Comparison of ENCODE assay signal across 25 mouse cellular contexts in the genomic region with DNA sequence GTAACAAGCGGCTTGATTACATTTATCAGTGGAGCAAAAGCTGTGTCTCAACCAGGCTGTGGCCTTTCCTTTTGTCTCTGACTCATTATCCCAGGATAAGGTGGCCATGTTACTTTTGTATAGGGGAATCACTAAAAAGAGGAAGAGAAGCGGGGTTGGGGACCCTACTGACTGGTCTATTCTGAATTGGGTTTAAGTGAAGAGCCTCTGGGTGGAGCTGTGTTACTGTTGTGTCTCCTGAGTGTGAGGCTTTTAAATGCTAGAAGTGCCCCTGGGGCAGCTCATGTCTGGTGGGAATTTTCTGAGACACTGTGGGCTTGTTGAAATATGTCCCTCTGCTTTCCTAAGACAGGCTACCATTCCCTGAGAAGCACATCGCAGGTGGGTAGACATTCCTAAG. TPM values are rescaled to one million over a fixed set of nuclear protein-coding genes. Genes with fewer than 3 reads are reported as not detected.
DNase-seq lines count a peak whose midpoint lies in the region; ATAC-seq and TF ChIP-seq lines count a peak whose summit lies in the region.
"Had no signal": no experiment of that assay in that cellular context is flagged by ENCODE, and none has a peak within 500 bp of the region (broad histone marks: within the 10 kb centered on the region; RNA-seq: fewer than 3 reads in every experiment).

No protein-coding gene starts in this region.

- in situ Hi-C loops in CH12.LX (cut with MboI; ENCODE audit: low pct_ligation_motif_present, low pct_unique_long_range_greater_than_20kb, low sequenced_read_pairs) = loop anchor here (25.0 kb wide), 1 partner anchor 94 kb away; a partner anchor contains a TSS

- H3K9me3 ChIP-seq in CH12.LX (replicated peaks; ENCODE audit: low read length) = peaks cover 2% of the 10 kb centered on the region
- H3K9me3 ChIP-seq in hindbrain, embryonic 12.5 days (replicated peaks) = no peaks in the 10 kb centered on the region
- H3K9me3 ChIP-seq: forebrain, embryonic 13.5 days; kidney, embryonic 15.5 days; limb, embryonic 12.5 days; midbrain, embryonic 12.5 days had no signal

- no peaks in the 10 kb centered on the region for H3K27me3 ChIP-seq in CH12.LX (replicated peaks)
- H3K27me3 ChIP-seq in hindbrain, embryonic 12.5 days = peaks cover 9% of the 10 kb centered on the region; the same call in 1 of the 2 replicates
- H3K27me3 ChIP-seq: forebrain, embryonic 13.5 days; kidney, embryonic 15.5 days; limb, embryonic 12.5 days; midbrain, embryonic 12.5 days had no signal

- peak; percentile 31 for ATAC-seq in frontal cortex, adult (ENCODE audit: low TSS enrichment)
- ATAC-seq in hematopoietic stem cell, adult 5-6 weeks (replicated peaks in 1 of 2; ENCODE audit: insufficient read depth in 1 of 2, low FRiP score in 2 of 2, low TSS enrichment in 1 of 2, low read depth in 1 of 2, poor library complexity in 2 of 2, severe bottlenecking in 2 of 2) = peak; percentile 39 to 81; a peak in 1 of 4 replicates
- ATAC-seq in hindbrain, embryonic 12.5 days (ENCODE audit: low FRiP score) = no peak
- ATAC-seq: forebrain, embryonic 13.5 days; hindbrain, postnatal 0 days; intestine, postnatal 0 days; liver, postnatal 0 days; lung, postnatal 0 days had no signal

- TF ChIP-seq CTCF in CH12.LX (conservative IDR thresholded peaks at IDR 0.05 in 1 of 2, IDR thresholded peaks at IDR 0.05 in 1 of 2; ENCODE audit: low read depth in 2 of 2, low read length in 2 of 2) = peak in 1 of 2 experiments; percentile 58; a peak in 2 of 4 replicates

- H3K4me3 ChIP-seq in CH12.LX (replicated peaks in 1 of 3; ENCODE audit: low read depth in 2 of 3, low read length in 2 of 3, poor library complexity in 1 of 3) = peak overlapping the region in 2 of 3 experiments; percentile 51
- no peak overlapping the region for H3K4me3 ChIP-seq in hindbrain, embryonic 12.5 days
- H3K4me3 ChIP-seq: forebrain, embryonic 13.5 days; kidney, embryonic 15.5 days; limb, embryonic 12.5 days; midbrain, embryonic 12.5 days had no signal

- DNase-seq in frontal cortex, postnatal 36 days (ENCODE audit: low spot score in 2 of 2) = no peak
- DNase-seq in CH12.LX (ENCODE audit: extremely low read depth) = peak; percentile 59
- peak; percentile 27 to 37 for DNase-seq in thymus, postnatal 10 days (ENCODE audit: low spot score in 2 of 2)
- DNase-seq in layer of hippocampus, postnatal 14 days (ENCODE audit: low spot score in 2 of 2) = no peak
- DNase-seq in urinary bladder, postnatal 36 days (ENCODE audit: low spot score in 2 of 2) = no peak
- DNase-seq: adrenal gland, postnatal 25 days; B cell, adult 2 months; cerebellum, adult 8-10 months; cerebellum, postnatal 36 days; gastrocnemius, postnatal 14 days; heart, postnatal 4 days; kidney, postnatal 36 days; layer of hippocampus, adult 9-11 months; liver, postnatal 0 days had no signal

- no peaks in the 10 kb centered on the region for H3K79me2 ChIP-seq in CH12.LX (replicated peaks; ENCODE audit: control insufficient read depth, extremely low read depth, insufficient read depth, poor library complexity, severe bottlenecking)

- H3K9ac ChIP-seq in CH12.LX (ENCODE audit: insufficient read depth, low read depth) = no peak overlapping the region
- no peak overlapping the region for H3K9ac ChIP-seq in hindbrain, embryonic 12.5 days
- H3K9ac ChIP-seq: forebrain, embryonic 13.5 days; kidney, embryonic 15.5 days; limb, embryonic 12.5 days; liver, postnatal 0 days; midbrain, embryonic 12.5 days had no signal

- dilution Hi-C loops in CH12.LX (cut with MboI; ENCODE audit: extremely low pct_ligation_motif_present, extremely low pct_unique_long_range_greater_than_20kb, low sequenced_read_pairs) = no loop called here

- peaks cover 0 to 31% of the 10 kb centered on the region in 2 experiments; a peak in 2 of 4 replicates for H3K4me1 ChIP-seq in CH12.LX (ENCODE audit: control insufficient read depth in 1 of 2, insufficient read depth in 2 of 2)
- H3K4me1 ChIP-seq in hindbrain, embryonic 12.5 days = peaks cover 9% of the 10 kb centered on the region; the same call in 1 of the 2 replicates
- H3K4me1 ChIP-seq: kidney, embryonic 15.5 days had no signal

- H3K27ac ChIP-seq in CH12.LX (ENCODE audit: insufficient read depth, low read depth) = no peak overlapping the region
- H3K27ac ChIP-seq in hindbrain, embryonic 12.5 days = no peak overlapping the region
- H3K27ac ChIP-seq: forebrain, embryonic 13.5 days; hindbrain, postnatal 0 days; kidney, embryonic 15.5 days; limb, embryonic 12.5 days; midbrain, embryonic 12.5 days had no signal

- TF ChIP-seq RAD21 in CH12.LX (IDR thresholded peaks at IDR 0.05; ENCODE audit: low read depth, low read length) = peak; percentile 50

- TF ChIP-seq POLR2A in CH12.LX (IDR thresholded peaks at IDR 0.05; ENCODE audit: low read depth, low read length) = no peak

- H3K36me3 ChIP-seq in CH12.LX (replicated peaks in 1 of 2; ENCODE audit: control insufficient read depth in 1 of 2, insufficient read depth in 1 of 2, low read length in 1 of 2) = peaks cover 0 to 15% of the 10 kb centered on the region in 2 experiments
- no peaks in the 10 kb centered on the region for H3K36me3 ChIP-seq in hindbrain, embryonic 12.5 days
- H3K36me3 ChIP-seq: kidney, embryonic 15.5 days; limb, embryonic 12.5 days; midbrain, embryonic 12.5 days had no signal

- peak overlapping the region; percentile 93 for H3K4me2 ChIP-seq in CH12.LX (ENCODE audit: insufficient read depth, low read depth, poor library complexity, severe bottlenecking)
- no peak overlapping the region for H3K4me2 ChIP-seq in hindbrain, embryonic 12.5 days (replicated peaks)
- H3K4me2 ChIP-seq: forebrain, embryonic 13.5 days; kidney, embryonic 15.5 days; limb, embryonic 12.5 days; liver, embryonic 11.5 days; midbrain, embryonic 12.5 days had no signal

- WGBS in hindbrain, embryonic 12.5 days = 71% methylated on average over 3 of the region's 3 CpGs

- no peak for TF ChIP-seq EP300 in CH12.LX (IDR thresholded peaks at IDR 0.05; ENCODE audit: low read length)

TF ChIP-seq in CH12.LX, 34 proteins besides CTCF, POLR2A, EP300 and RAD21:
- no peak for TF ChIP-seq ZKSCAN1 (IDR thresholded peaks at IDR 0.05; ENCODE audit: borderline replicate concordance, low read depth, low read length)
- no peak for TF ChIP-seq RCOR1 (conservative IDR thresholded peaks at IDR 0.05; ENCODE audit: low read depth, low read length)
- 0 out of 2 replicates have a peak, but pooled peaks have one; percentile 16 for TF ChIP-seq ELF1 (IDR thresholded peaks at IDR 0.05; ENCODE audit: low read depth, low read length)
- no peak for TF ChIP-seq PAX5 (IDR thresholded peaks at IDR 0.05; ENCODE audit: low read length)
- no peak for TF ChIP-seq NRF1 (IDR thresholded peaks at IDR 0.05; ENCODE audit: low read depth, low read length)
- peak; percentile 10; the same call in 1 of the 2 replicates for TF ChIP-seq SMC3 (IDR thresholded peaks at IDR 0.05; ENCODE audit: low read depth, low read length)
TF ChIP-seq in CH12.LX: peak in this region for 2.

RNA-seq across cellular contexts. Expression of a gene that starts 12.2 kb away (rescaled TPM):
- total RNA-seq in CH12.LX (2012; rRNA removed) = 0.04 TPM in 2 replicates
- 0.09 and 0.14 TPM in 2 replicates for total RNA-seq in CH12.LX (2014; rRNA removed)
- polyA plus RNA-seq in CH12.LX (2012; ENCODE audit: insufficient read length, low read depth) = 0.16 and 0.22 TPM in 2 replicates
- 4.4 and 4.6 TPM in 2 replicates for total RNA-seq in hematopoietic stem cell, adult 5-6 weeks (2017)
- 10 to 100 TPM; 12.5 to 13.5 TPM for total RNA-seq in layer of hippocampus, postnatal 14 days (2021)
- polyA plus RNA-seq in hindbrain, embryonic 12.5 days (2016; fragmentation: Nextera tagmentation; extraction: Ambion mirVana) = 2.6 and 2.8 TPM in 2 replicates

RNA-seq across cellular contexts. Expression of a gene that starts 47.2 kb away (rescaled TPM):
- total RNA-seq in CH12.LX (2012; rRNA removed) = 31.3 and 35.9 TPM in 2 replicates
- total RNA-seq in CH12.LX (2014; rRNA removed) = 61.4 and 70.6 TPM in 2 replicates
- polyA plus RNA-seq in CH12.LX (2012; ENCODE audit: insufficient read length, low read depth) = 42.6 and 49.3 TPM in 2 replicates
- total RNA-seq in hematopoietic stem cell, adult 5-6 weeks (2017) = 63.1 and 68.4 TPM in 2 replicates
- total RNA-seq in layer of hippocampus, postnatal 14 days (2021) = 10 to 100 TPM; 40.3 to 41.1 TPM
- polyA plus RNA-seq in hindbrain, embryonic 12.5 days (2016; fragmentation: Nextera tagmentation; extraction: Ambion mirVana) = 42.3 and 43.5 TPM in 2 replicates

RNA-seq across cellular contexts. Expression of a gene that starts 53.3 kb away (rescaled TPM):
- total RNA-seq in CH12.LX (2012; rRNA removed) = 57.6 and 61.2 TPM in 2 replicates
- total RNA-seq in CH12.LX (2014; rRNA removed) = 175 and 225 TPM in 2 replicates
- 105 and 119 TPM in 2 replicates for polyA plus RNA-seq in CH12.LX (2012; ENCODE audit: insufficient read length, low read depth)
- total RNA-seq in hematopoietic stem cell, adult 5-6 weeks (2017) = 38.3 and 42.3 TPM in 2 replicates
- total RNA-seq in layer of hippocampus, postnatal 14 days (2021) = 100 to 1,000 TPM; 424 to 503 TPM
- 415 and 465 TPM in 2 replicates for polyA plus RNA-seq in hindbrain, embryonic 12.5 days (2016; fragmentation: Nextera tagmentation; extraction: Ambion mirVana)

Comparison
In these comparisons a context has a peak if more than half of its experiments do, and no peak if none do; other contexts are left out.
1. DNase-seq: peak in CH12.LX (single experiment) and thymus, postnatal 10 days (2 of 2); none in frontal cortex, postnatal 36 days (0 of 2), layer of hippocampus, postnatal 14 days (0 of 2) and urinary bladder, postnatal 36 days (0 of 2).